Mouse (Mus musculus): Measurements from ENCODE around the gene Nucb1. TPM values are rescaled to one million over a fixed set of nuclear protein-coding genes. Genes with fewer than 3 reads are reported as not detected.
"Not testable (repeated sequence)": the region's sequence is repeated elsewhere in the genome, so short reads cannot be mapped to it uniquely, and the experiment has no call there.

Nucb1 gene
- 100 to 1,000 TPM in 1 of 2 experiments, 10 to 100 TPM in 1; 97.1 to 109 TPM for total RNA-seq (2021)
- long read RNA-seq, experiment 1, full-length matches to known transcripts, result 113 of 125 reads
- long read RNA-seq, experiment 1, partial matches to known transcripts, result 3 of 125 reads
- long read RNA-seq, experiment 1, other reads (novel, unspliced or antisense), result 9 of 125 reads
- long read RNA-seq, experiment 2, full-length matches to known transcripts, result 123 of 146 reads
- long read RNA-seq, experiment 2, partial matches to known transcripts, result 17 of 146 reads
- long read RNA-seq, experiment 2, other reads (novel, unspliced or antisense), result 6 of 146 reads

- DNase-seq (ENCODE audit: low spot score in 2 of 2), result peak; percentile 91
These were observed at the start of gene Nucb1 for GRCm38 (mm10) chr7:45509912-45510787. TSS of gene Nucb1 (minus strand) at chr7:45510406.

GRCm38 (mm10) chr7:45558907-45559306 lies 48.7 kb upstream of the Nucb1 start:
- no peak for DNase-seq (ENCODE audit: low spot score in 2 of 2)

GRCm38 (mm10) chr7:45555787-45556186 lies 45.6 kb upstream of the Nucb1 start:
- DNase-seq (ENCODE audit: low spot score in 2 of 2), result peak; percentile 42 to 75

GRCm38 (mm10) chr7:45554744-45555143 lies 44.5 kb upstream of the Nucb1 start, which contains the start of gene Hsd17b14:
TSS of gene Hsd17b14 (plus strand) at chr7:45554893.
- no peak for DNase-seq (ENCODE audit: low spot score in 2 of 2)

GRCm38 (mm10) chr7:45553990-45554389 lies 43.8 kb upstream of the Nucb1 start:
- no peak for DNase-seq (ENCODE audit: low spot score in 2 of 2)

- no peak for DNase-seq (ENCODE audit: low spot score in 2 of 2)
These were observed 43.3 kb upstream of the Nucb1 start for GRCm38 (mm10) chr7:45553519-45553918.

- no peak for DNase-seq (ENCODE audit: low spot score in 2 of 2)
These were observed 41.3 kb upstream of the Nucb1 start for GRCm38 (mm10) chr7:45551512-45551883.

- no peak for DNase-seq (ENCODE audit: low spot score in 2 of 2)
These were observed 40.8 kb upstream of the Nucb1 start for GRCm38 (mm10) chr7:45550821-45551511.

GRCm38 (mm10) chr7:45549641-45550436 lies 39.6 kb upstream of the Nucb1 start:
- no peak for DNase-seq (ENCODE audit: low spot score in 2 of 2)

- DNase-seq (ENCODE audit: low spot score in 2 of 2), result no peak
These were observed 34.3 kb upstream of the Nucb1 start for GRCm38 (mm10) chr7:45544525-45544924.

GRCm38 (mm10) chr7:45540213-45540612 lies 30.0 kb upstream of the Nucb1 start:
- DNase-seq (ENCODE audit: low spot score in 2 of 2), result no peak

- no peak for DNase-seq (ENCODE audit: low spot score in 2 of 2)
These were observed 28.9 kb upstream of the Nucb1 start for GRCm38 (mm10) chr7:45539095-45539494.

GRCm38 (mm10) chr7:45538163-45539041 lies 28.2 kb upstream of the Nucb1 start:
- DNase-seq (ENCODE audit: low spot score in 2 of 2), result peak; percentile 57 to 72

GRCm38 (mm10) chr7:45537602-45538001 lies 27.4 kb upstream of the Nucb1 start:
- no peak for DNase-seq (ENCODE audit: low spot score in 2 of 2)

GRCm38 (mm10) chr7:45535676-45536075 lies 25.5 kb upstream of the Nucb1 start:
- no peak for DNase-seq (ENCODE audit: low spot score in 2 of 2)

GRCm38 (mm10) chr7:45530643-45531042 lies 20.4 kb upstream of the Nucb1 start:
- no peak for DNase-seq (ENCODE audit: low spot score in 2 of 2)

- no peak for DNase-seq (ENCODE audit: low spot score in 2 of 2)
These were observed 19.3 kb upstream of the Nucb1 start for GRCm38 (mm10) chr7:45529461-45529860.

GRCm38 (mm10) chr7:45527169-45527568 lies 17.0 kb upstream of the Nucb1 start:
- DNase-seq (ENCODE audit: low spot score in 2 of 2), result not testable (repeated sequence)

GRCm38 (mm10) chr7:45526474-45527120 lies 16.4 kb upstream of the Nucb1 start:
- DNase-seq (ENCODE audit: low spot score in 2 of 2), result no peak

All from layer of hippocampus, postnatal 14 days (tissue).